Mouse (Mus musculus) heart, embryonic 14.5 days (tissue): ENCODE measurements around the gene Mtmr11. TPM values are rescaled to one million over a fixed set of nuclear protein-coding genes. Genes with fewer than 3 reads are reported as not detected.

Source experiments
- ATAC-seq: fragments of 200-750 bp; cut with Nextera tagmentation; 2 replicates; pipeline ENCODE4 v1.8.0; 2017; ENCODE audit warnings: low read depth, moderate TSS enrichment; ENCODE audit not compliant: insufficient number of reproducible peaks, insufficient read depth, low FRiP score
- H3K27ac ChIP-seq, 2 experiments: fragments of 200-500 bp in 1 of 2; fragments of 300-500 bp in 1 of 2; sonication (generic) in 1 of 2; replicated peaks in 1 of 2; 2 replicates each; pipeline ENCODE4 v1.5.1; 2012 to 2014; ENCODE audit warnings: low read depth in 2 of 2, low read length in 2 of 2, control low read depth in 1 of 2, mild to moderate bottlenecking in 1 of 2, mixed read lengths in 1 of 2; ENCODE audit not compliant: control insufficient read depth in 1 of 2, insufficient read depth in 1 of 2
- H3K27me3 ChIP-seq: fragments of 300-500 bp; sonication (generic); 2 replicates; pipeline ENCODE4 v1.6.1; 2014; ENCODE audit warnings: mild to moderate bottlenecking, low read length, control low read depth; ENCODE audit not compliant: control insufficient read depth, insufficient read depth
- H3K36me3 ChIP-seq: fragments of 300-500 bp; sonication (generic); 2 replicates; pipeline ENCODE4 v1.6.1; 2014; ENCODE audit warnings: mild to moderate bottlenecking, control low read depth, low read length, mixed read lengths; ENCODE audit not compliant: control insufficient read depth, insufficient read depth
- H3K4me1 ChIP-seq, 2 experiments: fragments of 200-500 bp in 1 of 2; fragments of 300-500 bp in 1 of 2; sonication (generic) in 1 of 2; 2 replicates each; pipeline ENCODE4 v1.6.1; 2012 to 2014; ENCODE audit warnings: low read length in 2 of 2, control low read depth in 1 of 2, mixed read lengths in 1 of 2; ENCODE audit not compliant: control insufficient read depth in 2 of 2, insufficient read depth in 2 of 2
- H3K4me2 ChIP-seq: fragments of 300-500 bp; sonication (generic); 2 replicates; pipeline ENCODE4 v1.6.1; 2014; ENCODE audit warnings: mild to moderate bottlenecking, low read length
- H3K4me3 ChIP-seq, 2 experiments: fragments of 200-500 bp in 1 of 2; fragments of 300-500 bp in 1 of 2; sonication (generic) in 1 of 2; 2 replicates each; pipeline ENCODE4 v1.5.1; 2012 to 2014; ENCODE audit warnings: low read length in 2 of 2, mild to moderate bottlenecking in 2 of 2, control low read depth in 1 of 2, low read depth in 1 of 2, moderate library complexity in 1 of 2; ENCODE audit not compliant: control insufficient read depth in 1 of 2, insufficient read depth in 1 of 2
- H3K9ac ChIP-seq: fragments of 300-500 bp; sonication (generic); 2 replicates; pipeline ENCODE4 v1.6.1; 2014; ENCODE audit warnings: mild to moderate bottlenecking, low read length
- H3K9me3 ChIP-seq: fragments of 300-500 bp; sonication (generic); 2 replicates; pipeline ENCODE4 v1.6.1; 2016; ENCODE audit warnings: low read length, control low read depth; ENCODE audit not compliant: control insufficient read depth
- WGBS: fragments of 180-500 bp; shearing (Covaris S2); extraction: QIAGEN DNeasy Blood & Tissue Kit; methylation state at CpG from one replicate; pipeline ENCODE4 v1.1.7; 2014; 5-methylcytosine and 5-hydroxymethylcytosine counted together
- polyA plus RNA-seq: library from polyadenylated mRNA; unstranded; fragments of >200 nt; fragmentation: Nextera tagmentation; extraction: Ambion mirVana; gene quantifications from 2 replicates; pipeline ENCODE4 v1.2.1, GENCODE M21; 2014

Mtmr11 gene
- polyA plus RNA-seq, 1 experiment from 2014 or later = 7.9 TPM

DNA sequence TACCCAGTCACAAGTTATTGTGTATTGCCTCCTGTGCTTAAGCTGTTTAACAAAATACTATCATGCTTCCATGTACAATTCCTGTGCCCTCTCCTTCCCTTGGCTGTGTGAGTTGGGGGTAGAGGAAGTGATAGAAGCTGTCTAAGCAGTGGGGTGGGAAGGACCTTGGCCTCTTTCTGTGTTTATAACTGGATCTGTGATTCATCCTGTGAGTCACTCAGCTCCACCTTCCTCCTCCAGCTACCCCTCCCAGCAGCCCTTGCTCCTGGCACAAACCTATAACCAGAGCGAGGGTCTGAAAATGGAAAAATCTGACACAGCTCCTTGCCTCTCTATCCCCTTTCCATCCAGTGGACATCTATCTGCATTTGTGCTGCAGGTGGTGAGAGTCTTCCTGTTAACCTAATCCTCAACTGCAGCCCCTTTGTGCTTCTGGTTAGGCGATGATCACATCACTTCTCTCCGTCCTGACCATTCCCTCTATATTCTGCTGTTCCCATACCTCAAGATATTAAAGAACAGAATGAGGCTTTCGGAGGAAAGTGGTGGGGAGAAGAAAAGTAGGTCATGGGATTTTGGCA is 1.5 kb upstream of the Mtmr11 start:
- H3K27me3 ChIP-seq = no peaks in the 10 kb centered on the region
- H3K9me3 ChIP-seq = no peaks in the 10 kb centered on the region
- peaks cover 15% of the 10 kb centered on the region for H3K36me3 ChIP-seq
- peak; percentile 76 for ATAC-seq
- 45% methylated on average over 4 of the region's 4 CpGs for WGBS
- peak overlapping the region; percentile 94 for H3K4me2 ChIP-seq
- peak overlapping the region in 1 of 2 experiments; percentile 47; a peak in 2 of 4 replicates for H3K4me3 ChIP-seq
- peak overlapping the region; percentile 70 for H3K9ac ChIP-seq
- peak overlapping the region; percentile 83 to 92 for H3K27ac ChIP-seq
- peaks cover 20 to 25% of the 10 kb centered on the region in 2 experiments for H3K4me1 ChIP-seq

DNA sequence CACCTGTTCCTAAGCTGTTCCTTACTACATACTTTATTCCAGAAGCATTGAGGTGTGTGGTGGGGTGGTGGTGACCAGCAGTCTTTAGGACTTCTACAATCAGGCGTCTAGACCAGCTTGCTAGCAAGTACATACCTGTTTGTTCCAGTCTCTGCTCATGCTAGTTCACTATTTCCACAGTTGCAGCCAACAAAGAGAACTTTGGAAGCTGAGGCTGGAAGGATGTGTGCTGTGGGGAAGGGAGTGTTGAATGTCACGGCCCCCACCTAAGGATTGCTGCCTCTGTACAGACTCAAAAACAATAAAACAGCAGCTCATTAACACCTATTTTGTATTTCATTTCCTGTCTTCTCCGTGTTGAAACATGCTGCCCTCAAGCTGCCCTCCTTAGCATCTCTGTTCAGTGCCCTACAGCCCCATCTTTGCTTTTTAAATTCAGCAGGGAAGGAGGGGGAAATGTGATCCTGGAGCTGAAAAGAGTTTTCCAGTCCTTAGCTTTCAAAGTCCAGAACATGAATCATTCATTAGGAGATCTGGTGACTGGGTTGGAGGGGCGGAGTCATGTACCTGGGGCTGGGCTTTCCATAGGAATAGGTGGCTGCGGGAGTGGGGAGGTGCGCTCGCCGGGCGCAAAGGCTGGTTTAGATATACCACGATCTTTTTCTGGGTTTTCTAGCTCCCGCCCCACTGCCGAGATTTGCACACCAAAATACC is 844 bp upstream of the Mtmr11 start:
- Histone ChIP-seq H3K4me1 (peaks cover 20 to 25% of the 10 kb centered on the region in 2 experiments), H3K4me3 (peak overlapping the region; percentile 47 to 51), H3K27ac (peak overlapping the region; percentile 83 to 92), H3K9me3 (no peaks in the 10 kb centered on the region), H3K4me2 (peak overlapping the region; percentile 94), H3K27me3 (no peaks in the 10 kb centered on the region), H3K36me3 (peaks cover 8% of the 10 kb centered on the region), H3K9ac (peak overlapping the region; percentile 70)
- ATAC-seq = peak; percentile 37
- 2% methylated on average over 12 of the region's 12 CpGs for WGBS

DNA sequence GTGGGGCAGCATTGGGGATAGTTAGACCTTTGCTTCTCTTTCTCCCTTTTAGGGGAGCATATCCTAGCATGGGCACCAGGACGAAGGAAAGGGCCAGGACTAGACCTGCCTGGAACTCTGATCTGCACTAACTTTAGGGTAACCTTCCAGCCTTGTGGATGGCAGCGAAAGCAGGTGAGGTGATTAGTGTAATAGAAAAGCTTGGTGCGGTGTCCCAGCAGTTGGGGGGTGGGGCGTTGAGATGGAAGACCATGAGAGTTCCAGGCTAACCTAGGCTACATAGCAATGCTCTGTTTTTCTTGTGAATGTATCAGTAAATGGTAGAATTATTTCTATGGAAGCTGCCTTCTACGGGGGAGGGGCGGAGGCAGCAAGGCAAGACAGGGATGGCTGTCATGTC is 1.2 kb downstream of the Mtmr11 start:
- Histone ChIP-seq H3K9me3 (no peaks in the 10 kb centered on the region), H3K4me1 (peaks cover 20 to 25% of the 10 kb centered on the region in 2 experiments), H3K36me3 (no peaks in the 10 kb centered on the region), H3K9ac (no peak overlapping the region), H3K27me3 (no peaks in the 10 kb centered on the region), H3K4me2 (peak overlapping the region; percentile 94), H3K4me3 (no peak overlapping the region), H3K27ac (no peak overlapping the region)
- no peak for ATAC-seq
- 83% methylated on average over 6 of the region's 6 CpGs for WGBS

DNA sequence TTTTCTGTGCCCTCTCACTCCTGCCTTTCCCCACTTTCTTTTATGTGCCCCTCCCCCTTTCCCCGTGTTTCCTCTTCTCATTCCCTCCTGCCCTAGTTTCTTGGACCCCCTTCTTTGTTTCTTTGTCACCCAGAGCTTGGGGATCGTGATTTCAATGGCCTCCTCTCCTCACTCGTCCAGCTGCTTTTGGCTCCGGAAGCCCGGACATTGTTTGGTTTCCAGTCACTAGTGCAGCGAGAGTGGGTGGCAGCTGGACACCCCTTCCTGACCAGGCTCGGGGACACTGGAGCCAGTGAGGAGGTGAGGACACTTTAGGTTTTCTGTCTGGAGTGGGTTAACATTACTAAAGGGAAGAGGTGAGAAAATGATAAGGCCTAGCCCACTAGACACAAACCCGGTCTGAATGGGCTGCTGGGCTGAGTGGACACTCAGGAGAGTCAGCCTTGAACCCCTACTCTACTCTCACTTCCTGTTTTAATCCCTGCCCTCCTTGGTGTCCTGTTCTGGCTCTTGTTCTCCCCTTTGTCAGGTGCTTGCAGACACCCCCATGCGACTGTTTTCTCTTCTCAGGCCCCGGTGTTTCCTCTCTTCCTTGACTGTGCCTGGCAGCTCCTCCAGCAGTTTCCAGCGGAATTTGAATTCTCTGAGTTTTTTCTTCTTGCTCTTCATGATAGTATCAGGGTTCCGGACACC is 6.8 kb downstream of the Mtmr11 start:
- Histone ChIP-seq H3K4me2 (no peak overlapping the region), H3K9me3 (no peaks in the 10 kb centered on the region), H3K4me1 (peaks cover 13 to 14% of the 10 kb centered on the region in 2 experiments), H3K4me3 (no peak overlapping the region), H3K27me3 (no peaks in the 10 kb centered on the region), H3K9ac (no peak overlapping the region), H3K27ac (peak overlapping the region; percentile 35 to 44; a peak in 2 of 4 replicates), H3K36me3 (peaks cover under 1% of the 10 kb centered on the region)
- no peak for ATAC-seq
- WGBS = 59% methylated on average over 12 of the region's 12 CpGs

DNA sequence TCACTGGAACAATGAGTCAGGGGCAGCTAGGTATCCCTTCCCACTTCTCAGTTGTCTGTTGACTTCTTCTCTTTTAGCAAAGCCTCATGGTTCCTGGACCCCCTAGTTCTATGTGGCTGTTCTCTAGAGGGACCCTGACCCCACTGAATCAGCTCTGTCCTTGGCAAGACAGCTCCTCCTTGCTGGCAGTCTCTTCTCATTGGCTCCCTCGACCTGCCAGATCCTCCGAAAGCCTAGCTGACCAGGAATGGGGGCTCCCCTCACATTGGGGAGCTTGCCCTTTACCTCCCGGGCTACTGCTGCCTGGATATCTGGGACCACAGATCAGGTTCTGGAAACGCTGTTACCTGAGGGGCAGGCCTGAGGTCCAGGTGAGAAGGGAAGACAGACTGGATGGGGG is 8.5 kb downstream of the Mtmr11 start:
- H3K9ac ChIP-seq = no peak overlapping the region

DNA sequence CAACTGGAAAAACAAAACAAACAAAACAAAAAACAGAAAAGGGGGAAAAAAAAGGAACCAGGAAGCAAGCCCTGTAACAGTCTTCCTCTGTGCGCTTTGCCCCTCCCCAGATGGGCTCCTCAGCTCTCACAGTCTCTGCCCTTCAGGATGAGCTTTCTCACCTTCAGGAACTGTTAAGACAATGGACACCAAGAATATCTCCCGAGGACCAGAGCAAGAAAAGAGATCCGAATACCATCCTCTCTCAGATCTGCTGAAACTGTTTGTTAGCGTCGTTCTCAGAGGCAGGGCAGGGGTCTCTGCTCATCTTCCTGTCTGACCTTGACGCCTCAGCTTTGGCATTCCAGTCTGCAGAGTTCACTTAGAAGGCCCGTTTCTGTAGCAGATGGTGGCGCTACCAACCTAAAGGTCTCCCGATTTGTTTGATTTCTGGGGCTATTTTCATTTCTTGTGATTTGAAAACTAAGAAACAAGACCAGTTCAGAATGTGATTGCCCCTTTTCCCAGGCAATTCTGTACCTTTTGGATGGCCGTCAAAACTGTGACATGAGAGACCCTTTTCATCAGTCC is 9.3 kb downstream of the Mtmr11 start:
- H3K4me2 ChIP-seq = peak overlapping the region; percentile 85
- 49% methylated on average over 10 of the region's 10 CpGs for WGBS
- H3K36me3 ChIP-seq = peaks cover 25% of the 10 kb centered on the region
- peak overlapping the region; percentile 97 to 99 for H3K27ac ChIP-seq
- no peaks in the 10 kb centered on the region for H3K9me3 ChIP-seq
- H3K4me1 ChIP-seq = peaks cover 14 to 21% of the 10 kb centered on the region in 2 experiments
- no peaks in the 10 kb centered on the region for H3K27me3 ChIP-seq
- H3K4me3 ChIP-seq = peak overlapping the region in 1 of 2 experiments; percentile 83; a peak in 2 of 4 replicates
- H3K9ac ChIP-seq = peak overlapping the region; percentile 84
- no peak for ATAC-seq

More for the DNA sequence above, 8.5 kb downstream of the Mtmr11 start:
- Histone ChIP-seq H3K9me3 (no peaks in the 10 kb centered on the region), H3K4me3 (no peak overlapping the region), H3K27me3 (no peaks in the 10 kb centered on the region), H3K36me3 (peaks cover 17% of the 10 kb centered on the region), H3K4me2 (no peak overlapping the region), H3K27ac (peak overlapping the region in 1 of 2 experiments; percentile 99; a peak in 1 of 4 replicates), H3K4me1 (peaks cover 14 to 21% of the 10 kb centered on the region in 2 experiments)
- WGBS = 88% methylated on average over 4 of the region's 4 CpGs
- ATAC-seq = no peak

DNA sequence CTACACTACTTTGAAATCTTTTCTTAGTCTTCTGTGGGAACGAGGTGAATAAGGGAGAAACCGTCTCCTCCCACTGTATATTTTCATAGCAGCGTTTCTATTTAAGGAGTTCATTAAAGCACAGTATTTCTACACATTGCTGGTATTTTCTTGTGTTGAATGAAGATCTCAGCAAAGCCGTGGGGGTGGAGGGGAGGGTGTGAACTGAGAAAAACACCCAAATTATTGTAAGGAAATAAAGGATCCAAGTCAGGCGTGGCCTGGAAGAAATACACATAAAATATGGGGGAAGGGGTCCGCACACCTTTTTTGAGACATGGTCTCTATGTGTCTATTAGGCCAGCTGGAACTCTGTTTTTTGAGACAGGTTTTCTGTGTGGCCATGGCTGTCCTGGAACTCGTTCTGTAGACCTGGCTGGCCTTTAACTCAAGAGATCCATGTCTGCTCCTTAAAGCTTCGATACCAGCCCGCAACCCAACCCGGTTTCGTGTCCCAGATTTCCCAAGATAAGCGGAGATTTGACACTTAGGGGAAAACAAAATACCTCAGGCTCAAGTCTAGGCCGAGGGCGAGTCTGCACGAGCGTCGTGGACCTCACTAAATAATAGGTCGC is 9.9 kb downstream of the Mtmr11 start:
- Histone ChIP-seq H3K27ac (peak overlapping the region; percentile 97 to 99), H3K9ac (peak overlapping the region; percentile 84), H3K4me1 (peaks cover 14 to 21% of the 10 kb centered on the region in 2 experiments), H3K9me3 (no peaks in the 10 kb centered on the region), H3K27me3 (no peaks in the 10 kb centered on the region), H3K4me3 (peak overlapping the region; percentile 62 to 83), H3K36me3 (peaks cover 31% of the 10 kb centered on the region), H3K4me2 (peak overlapping the region; percentile 85)
- ATAC-seq = no peak
- 19% methylated on average over 18 of the region's 18 CpGs for WGBS
